Mouse (Mus musculus): ENCODE measurements around the gene Ssh2. TPM values are rescaled to one million over a fixed set of nuclear protein-coding genes. Genes with fewer than 3 reads are reported as not detected.
A peak's percentile ranks its signal among the peaks of the same experiment; 100 is the strongest.

The Ssh2 gene
- polyA plus RNA-seq, 1 experiment from 2014 or later = 13.0 TPM

- Histone ChIP-seq H3K9me3 (ENCODE audit: control insufficient read depth, low read length) (no peaks in the 10 kb centered on the region), H3K36me3 (ENCODE audit: control insufficient read depth, insufficient read depth, low read length) (no peaks in the 10 kb centered on the region), H3K4me2 (no peak overlapping the region), H3K4me1 (ENCODE audit: control insufficient read depth, insufficient read depth, low read length) (no peaks in the 10 kb centered on the region), H3K9ac (ENCODE audit: low read length) (no peak overlapping the region), H3K27me3 (ENCODE audit: control insufficient read depth, insufficient read depth, low read length) (no peaks in the 10 kb centered on the region), H3K27ac (ENCODE audit: low read depth, low read length) (no peak overlapping the region), H3K4me3 (ENCODE audit: low read depth, low read length) (no peak overlapping the region)
- WGBS = 90% methylated on average over 3 of the region's 3 CpGs
- DNase-seq (ENCODE audit: low spot score, missing footprints) (no peak), ATAC-seq (ENCODE audit: low FRiP score) (no peak)
These were observed 91.1 kb downstream of the Ssh2 start for GRCm38 (mm10) chr11:77307205-77307604.

DNA sequence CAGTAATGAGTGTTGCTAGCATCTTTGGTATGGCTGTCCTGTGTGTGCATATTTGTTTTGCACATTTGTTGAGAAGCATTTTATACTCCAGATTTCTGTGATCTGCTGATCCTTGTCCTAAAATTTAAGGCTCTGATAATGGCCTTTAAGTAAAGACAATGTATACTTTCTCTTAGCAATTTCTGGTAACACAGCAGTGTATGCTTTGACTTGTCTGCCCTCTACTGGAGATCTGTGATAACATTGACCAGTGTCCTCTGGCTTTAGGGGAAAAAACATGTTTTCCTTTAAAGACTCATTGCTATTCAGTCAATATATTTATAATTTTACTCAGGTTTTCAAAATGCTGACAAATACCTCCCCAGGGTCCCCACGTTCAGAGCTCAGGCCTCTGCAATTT is 92.4 kb downstream of the Ssh2 start:
- Histone ChIP-seq H3K4me2 (no peak overlapping the region), H3K27me3 (ENCODE audit: control insufficient read depth, insufficient read depth, low read length) (no peaks in the 10 kb centered on the region), H3K27ac (ENCODE audit: low read depth, low read length) (no peak overlapping the region), H3K36me3 (ENCODE audit: control insufficient read depth, insufficient read depth, low read length) (no peaks in the 10 kb centered on the region), H3K4me1 (ENCODE audit: control insufficient read depth, insufficient read depth, low read length) (no peaks in the 10 kb centered on the region), H3K9ac (ENCODE audit: low read length) (no peak overlapping the region), H3K9me3 (ENCODE audit: control insufficient read depth, low read length) (no peaks in the 10 kb centered on the region), H3K4me3 (ENCODE audit: low read depth, low read length) (no peak overlapping the region)
- WGBS = 3% methylated on average over 1 of the region's 1 CpGs
- ATAC-seq (ENCODE audit: low FRiP score) = no peak
- peak; percentile 85 for DNase-seq (ENCODE audit: low spot score, missing footprints)

DNA sequence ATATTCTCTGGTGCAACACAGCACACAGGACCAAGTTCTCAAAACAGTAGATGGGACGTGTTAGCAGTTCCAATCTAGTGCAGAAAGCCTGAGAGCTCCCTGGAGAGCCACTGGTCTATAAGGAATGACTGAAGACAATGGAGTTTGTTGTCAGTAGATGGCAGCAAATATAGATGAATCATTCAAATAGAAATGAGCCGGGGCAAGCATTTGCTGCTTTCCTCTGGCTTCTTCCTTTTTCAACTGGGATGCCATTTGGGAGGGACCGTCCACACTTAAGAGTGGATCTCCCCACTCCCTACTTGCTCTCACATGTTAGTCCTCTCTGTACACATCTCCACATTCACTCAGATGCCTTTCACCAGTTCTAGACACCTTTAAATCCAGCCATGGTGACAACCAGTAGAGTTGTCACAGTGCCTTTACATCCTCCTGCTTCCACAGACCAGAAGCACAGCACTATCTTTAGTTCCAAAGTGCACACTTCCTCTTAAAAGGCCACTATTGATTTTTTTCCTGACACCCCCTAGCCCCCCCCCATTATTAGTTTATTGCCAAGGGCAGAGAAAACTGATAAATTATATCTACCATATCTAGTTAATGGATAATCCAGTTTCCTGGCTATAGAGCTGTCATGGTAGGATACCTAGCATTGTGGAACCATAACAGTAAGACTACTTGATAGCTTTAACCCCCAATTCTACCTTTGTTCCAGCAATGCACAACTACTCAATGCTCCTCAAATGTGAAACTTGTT is 101.8 kb downstream of the Ssh2 start:
- WGBS = 80% methylated on average over 3 of the region's 3 CpGs
- Histone ChIP-seq H3K4me3 (ENCODE audit: low read depth, low read length) (no peak overlapping the region), H3K27ac (ENCODE audit: low read depth, low read length) (no peak overlapping the region), H3K4me1 (ENCODE audit: control insufficient read depth, insufficient read depth, low read length) (no peaks in the 10 kb centered on the region), H3K36me3 (ENCODE audit: control insufficient read depth, insufficient read depth, low read length) (no peaks in the 10 kb centered on the region), H3K27me3 (ENCODE audit: control insufficient read depth, insufficient read depth, low read length) (no peaks in the 10 kb centered on the region), H3K9ac (ENCODE audit: low read length) (no peak overlapping the region), H3K9me3 (ENCODE audit: control insufficient read depth, low read length) (no peaks in the 10 kb centered on the region), H3K4me2 (no peak overlapping the region)
- ATAC-seq (ENCODE audit: low FRiP score) = no peak
- DNase-seq (ENCODE audit: low spot score, missing footprints) = no peak

GRCm38 (mm10) chr11:77318478-77319118 is 102.5 kb downstream of the Ssh2 start:
- DNase-seq (ENCODE audit: low spot score, missing footprints) = no peak
- no peaks in the 10 kb centered on the region for H3K27me3 ChIP-seq (ENCODE audit: control insufficient read depth, insufficient read depth, low read length)

GRCm38 (mm10) chr11:77321214-77321613 is 105.1 kb downstream of the Ssh2 start:
- H3K27ac ChIP-seq (ENCODE audit: low read depth, low read length) = no peak overlapping the region
- no peak overlapping the region for H3K4me3 ChIP-seq (ENCODE audit: low read depth, low read length)
- no peak for DNase-seq (ENCODE audit: low spot score, missing footprints)
- H3K36me3 ChIP-seq (ENCODE audit: control insufficient read depth, insufficient read depth, low read length) = no peaks in the 10 kb centered on the region
- H3K4me2 ChIP-seq = no peak overlapping the region
- no peak overlapping the region for H3K9ac ChIP-seq (ENCODE audit: low read length)
- H3K9me3 ChIP-seq (ENCODE audit: control insufficient read depth, low read length) = no peaks in the 10 kb centered on the region
- no peaks in the 10 kb centered on the region for H3K4me1 ChIP-seq (ENCODE audit: control insufficient read depth, insufficient read depth, low read length)
- no peaks in the 10 kb centered on the region for H3K27me3 ChIP-seq (ENCODE audit: control insufficient read depth, insufficient read depth, low read length)
- WGBS = 70% methylated on average over 1 of the region's 1 CpGs
- no peak for ATAC-seq (ENCODE audit: low FRiP score)

More at GRCm38 (mm10) chr11:77318478-77319118, 102.5 kb downstream of the Ssh2 start:
- no peak overlapping the region for H3K4me2 ChIP-seq
- no peaks in the 10 kb centered on the region for H3K9me3 ChIP-seq (ENCODE audit: control insufficient read depth, low read length)
- no peak for ATAC-seq (ENCODE audit: low FRiP score)
- no peaks in the 10 kb centered on the region for H3K36me3 ChIP-seq (ENCODE audit: control insufficient read depth, insufficient read depth, low read length)
- no peaks in the 10 kb centered on the region for H3K4me1 ChIP-seq (ENCODE audit: control insufficient read depth, insufficient read depth, low read length)
- H3K4me3 ChIP-seq (ENCODE audit: low read depth, low read length) = no peak overlapping the region
- H3K27ac ChIP-seq (ENCODE audit: low read depth, low read length) = no peak overlapping the region
- no peak overlapping the region for H3K9ac ChIP-seq (ENCODE audit: low read length)

GRCm38 (mm10) chr11:77330529-77330928 is 114.4 kb downstream of the Ssh2 start:
- H3K36me3 ChIP-seq (ENCODE audit: control insufficient read depth, insufficient read depth, low read length) = no peaks in the 10 kb centered on the region; the same call in 1 of the 2 replicates
- no peak overlapping the region for H3K4me3 ChIP-seq (ENCODE audit: low read depth, low read length)
- 84% methylated on average over 2 of the region's 2 CpGs for WGBS

DNA sequence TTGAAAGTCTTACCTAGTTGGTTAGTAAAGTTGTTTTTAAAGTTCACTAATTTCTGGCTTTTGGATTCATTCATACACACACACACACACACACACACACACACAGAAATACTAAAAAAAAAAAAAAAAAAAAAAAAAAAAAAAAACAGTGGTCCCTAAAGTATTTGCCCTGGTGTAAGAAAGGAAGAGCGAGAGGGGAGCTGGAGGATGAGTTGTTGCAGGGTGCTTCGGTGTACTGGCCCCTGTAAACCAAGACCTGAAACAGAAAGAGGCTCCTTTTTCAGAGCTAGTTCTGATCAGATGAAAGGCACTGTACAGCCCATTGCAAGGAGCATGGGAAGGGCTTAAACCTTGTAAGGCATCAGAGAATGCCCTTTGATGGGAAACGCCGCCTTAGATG is 131.2 kb downstream of the Ssh2 start:
- H3K4me3 ChIP-seq (ENCODE audit: low read depth, low read length) = no peak overlapping the region
- no peak overlapping the region for H3K27ac ChIP-seq (ENCODE audit: low read depth, low read length)
- H3K36me3 ChIP-seq (ENCODE audit: control insufficient read depth, insufficient read depth, low read length) = no peaks in the 10 kb centered on the region
- no peak for ATAC-seq (ENCODE audit: low FRiP score)
- no peak overlapping the region; the same call in 1 of the 2 replicates for H3K4me2 ChIP-seq
- H3K27me3 ChIP-seq (ENCODE audit: control insufficient read depth, insufficient read depth, low read length) = no peaks in the 10 kb centered on the region; the same call in 1 of the 2 replicates
- H3K4me1 ChIP-seq (ENCODE audit: control insufficient read depth, insufficient read depth, low read length) = peaks cover 5% of the 10 kb centered on the region; the same call in 1 of the 2 replicates
- peak; percentile 82 for DNase-seq (ENCODE audit: low spot score, missing footprints)
- no peak overlapping the region for H3K9ac ChIP-seq (ENCODE audit: low read length)
- no peaks in the 10 kb centered on the region for H3K9me3 ChIP-seq (ENCODE audit: control insufficient read depth, low read length)
- 75% methylated on average over 4 of the region's 4 CpGs for WGBS

More at GRCm38 (mm10) chr11:77330529-77330928, 114.4 kb downstream of the Ssh2 start:
- no peaks in the 10 kb centered on the region for H3K9me3 ChIP-seq (ENCODE audit: control insufficient read depth, low read length)
- no peak overlapping the region for H3K4me2 ChIP-seq
- no peak overlapping the region for H3K27ac ChIP-seq (ENCODE audit: low read depth, low read length)
- H3K27me3 ChIP-seq (ENCODE audit: control insufficient read depth, insufficient read depth, low read length) = no peaks in the 10 kb centered on the region
- H3K9ac ChIP-seq (ENCODE audit: low read length) = no peak overlapping the region
- H3K4me1 ChIP-seq (ENCODE audit: control insufficient read depth, insufficient read depth, low read length) = no peaks in the 10 kb centered on the region
- ATAC-seq (ENCODE audit: low FRiP score) (no peak), DNase-seq (ENCODE audit: low spot score, missing footprints) (no peak)

DNA sequence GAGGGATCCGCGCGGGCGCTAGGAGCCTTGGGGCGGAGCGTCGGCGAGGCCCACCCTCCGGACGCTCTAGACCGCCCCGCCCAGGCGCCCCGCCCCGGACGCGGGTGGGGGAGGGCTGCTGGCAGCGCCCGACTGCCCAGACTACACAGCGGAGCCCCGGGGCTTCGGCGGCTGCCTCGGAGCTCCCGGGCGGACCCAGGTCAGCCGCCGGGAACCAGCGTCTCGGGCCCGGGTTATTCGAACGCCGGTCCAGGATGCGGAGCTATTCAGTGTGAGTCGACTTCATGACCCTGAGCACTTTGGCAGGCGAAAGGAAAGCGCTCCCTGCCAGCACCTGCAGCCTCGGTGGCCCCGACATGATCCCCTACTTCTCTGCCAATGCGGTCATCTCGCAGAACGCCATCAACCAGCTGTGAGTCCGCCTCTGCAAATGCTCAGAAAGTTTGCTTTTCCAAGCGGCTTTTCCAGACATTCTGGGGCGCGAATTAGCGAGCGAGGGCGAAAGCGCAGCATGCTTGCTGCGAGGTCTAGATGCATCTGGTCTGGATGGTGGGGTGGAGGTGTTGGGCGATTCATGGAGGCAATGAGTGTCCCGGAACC is 132.2 kb downstream of the Ssh2 start:
- Histone ChIP-seq H3K4me1 (ENCODE audit: control insufficient read depth, insufficient read depth, low read length) (peaks cover 5% of the 10 kb centered on the region; the same call in 1 of the 2 replicates), H3K36me3 (ENCODE audit: control insufficient read depth, insufficient read depth, low read length) (no peaks in the 10 kb centered on the region), H3K4me3 (ENCODE audit: low read depth, low read length) (peak overlapping the region; percentile 52), H3K4me2 (peak overlapping the region; percentile 83), H3K9me3 (ENCODE audit: control insufficient read depth, low read length) (no peaks in the 10 kb centered on the region), H3K27me3 (ENCODE audit: control insufficient read depth, insufficient read depth, low read length) (no peaks in the 10 kb centered on the region; the same call in 1 of the 2 replicates), H3K27ac (ENCODE audit: low read depth, low read length) (no peak overlapping the region), H3K9ac (ENCODE audit: low read length) (peak overlapping the region; percentile 60)
- under 1% methylated on average over 53 of the region's 54 CpGs for WGBS
- DNase-seq (ENCODE audit: low spot score, missing footprints) (peak; percentile 99), ATAC-seq (ENCODE audit: low FRiP score) (peak; percentile 98)

DNA sequence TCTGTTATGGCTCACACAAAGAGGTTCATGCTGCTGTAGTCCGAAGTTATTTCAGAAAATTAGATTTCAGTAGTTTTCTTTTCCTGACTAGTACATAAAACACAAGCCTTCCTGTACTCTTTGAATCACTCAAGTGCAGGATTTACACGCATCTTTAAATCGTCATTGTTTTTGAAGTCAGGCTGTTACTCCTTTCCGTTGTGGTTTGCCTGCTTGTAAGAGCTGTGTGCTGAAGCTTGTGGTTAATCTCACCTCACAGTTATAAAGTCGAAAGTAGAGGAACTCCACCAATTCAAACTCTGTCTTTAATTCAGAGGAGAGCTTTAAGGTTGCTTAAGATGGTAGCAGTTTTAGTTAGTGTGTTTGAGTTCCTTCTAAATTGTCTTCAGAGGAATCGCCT is 132.9 kb downstream of the Ssh2 start:
- WGBS = 33% methylated on average over 6 of the region's 6 CpGs
- ATAC-seq (ENCODE audit: low FRiP score) = no peak
- H3K4me2 ChIP-seq = peak overlapping the region; percentile 83
- peak; percentile 87 for DNase-seq (ENCODE audit: low spot score, missing footprints)
- H3K9me3 ChIP-seq (ENCODE audit: control insufficient read depth, low read length) = no peaks in the 10 kb centered on the region
- no peak overlapping the region for H3K9ac ChIP-seq (ENCODE audit: low read length)
- no peaks in the 10 kb centered on the region; the same call in 1 of the 2 replicates for H3K27me3 ChIP-seq (ENCODE audit: control insufficient read depth, insufficient read depth, low read length)
- H3K4me1 ChIP-seq (ENCODE audit: control insufficient read depth, insufficient read depth, low read length) = peaks cover 5% of the 10 kb centered on the region; the same call in 1 of the 2 replicates
- H3K27ac ChIP-seq (ENCODE audit: low read depth, low read length) = no peak overlapping the region
- no peaks in the 10 kb centered on the region for H3K36me3 ChIP-seq (ENCODE audit: control insufficient read depth, insufficient read depth, low read length)
- no peak overlapping the region for H3K4me3 ChIP-seq (ENCODE audit: low read depth, low read length)

Measured in midbrain, embryonic 11.5 days (tissue).